Mouse (Mus musculus): ENCODE measurements around the gene Ppp1r9a.

Ppp1r9a gene

GRCm38 (mm10) chr6:4956651-4957050 lies 53.9 kb downstream of the Ppp1r9a start:
- DNase-seq (ENCODE audit: low spot score) = no peak

DNA sequence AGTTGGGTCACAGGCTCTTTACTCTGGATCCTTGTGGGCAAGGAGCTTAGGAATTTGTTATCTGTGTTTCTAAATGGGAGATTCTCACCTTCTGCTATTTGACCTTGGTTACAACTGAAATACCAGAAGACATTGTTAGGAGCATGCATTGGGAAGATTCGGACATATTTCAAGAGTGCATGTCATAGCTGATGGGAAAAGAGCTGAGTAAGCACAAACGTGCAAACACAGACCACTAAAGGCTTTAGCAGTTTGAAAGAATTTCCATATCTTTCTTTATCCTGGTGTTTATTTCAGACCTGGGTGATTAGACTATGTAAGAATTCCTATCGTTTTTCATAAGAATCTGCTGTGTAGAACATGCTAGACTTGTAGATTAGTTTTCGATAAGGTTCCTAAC lies 59.5 kb downstream of the Ppp1r9a start:
- DNase-seq (ENCODE audit: low spot score) = no peak

DNA sequence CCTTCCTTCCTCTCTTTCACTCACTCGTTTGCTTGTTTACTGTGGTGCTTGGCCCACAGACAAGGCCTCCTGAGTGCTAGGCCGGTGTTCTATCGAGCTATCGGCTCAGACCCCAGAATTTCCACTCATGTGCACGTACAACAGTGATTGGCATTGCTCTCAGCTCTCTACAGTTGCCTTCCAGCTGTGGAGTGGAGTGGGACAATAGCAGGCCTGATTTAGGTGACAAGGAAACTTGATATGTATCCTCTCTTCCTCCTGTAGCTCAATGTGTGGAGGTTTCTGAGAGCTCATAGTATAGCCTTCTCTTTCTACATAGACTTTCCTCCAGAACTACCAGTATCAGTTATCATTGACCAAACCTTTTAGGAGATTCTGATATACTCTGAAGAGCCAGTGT lies 60.3 kb downstream of the Ppp1r9a start:
- DNase-seq (ENCODE audit: low spot score) = no peak

GRCm38 (mm10) chr6:4967236-4967635 lies 64.5 kb downstream of the Ppp1r9a start:
- DNase-seq (ENCODE audit: low spot score) = no peak

GRCm38 (mm10) chr6:4971229-4971628 lies 68.5 kb downstream of the Ppp1r9a start:
- DNase-seq (ENCODE audit: low spot score) = no peak

- DNase-seq (ENCODE audit: low spot score) = no peak
Observed at GRCm38 (mm10) chr6:4972808-4973207, 70.1 kb downstream of the Ppp1r9a start.

GRCm38 (mm10) chr6:4973337-4973736 lies 70.6 kb downstream of the Ppp1r9a start:
- DNase-seq (ENCODE audit: low spot score) = no peak

DNA sequence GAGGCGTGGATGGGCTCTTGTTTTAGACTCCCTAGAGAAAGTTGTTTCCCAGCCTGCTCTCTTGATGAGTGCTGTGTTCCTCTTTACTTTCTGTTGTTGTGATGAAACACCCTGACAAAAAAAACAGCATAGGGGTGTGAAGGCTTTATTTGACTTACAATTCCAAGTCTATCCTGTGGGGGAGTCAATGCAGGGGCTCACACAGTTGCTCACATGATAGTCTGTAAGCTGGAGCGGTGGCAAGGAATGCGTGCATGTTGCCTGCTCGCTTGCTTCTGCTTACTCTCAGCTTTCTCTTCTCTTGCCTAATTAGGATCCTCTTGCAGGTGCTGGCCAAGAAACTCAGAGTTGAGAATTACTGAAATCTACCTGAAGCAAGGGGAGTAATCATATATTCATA lies 74.8 kb downstream of the Ppp1r9a start:
- no peak for DNase-seq (ENCODE audit: low spot score)

DNA sequence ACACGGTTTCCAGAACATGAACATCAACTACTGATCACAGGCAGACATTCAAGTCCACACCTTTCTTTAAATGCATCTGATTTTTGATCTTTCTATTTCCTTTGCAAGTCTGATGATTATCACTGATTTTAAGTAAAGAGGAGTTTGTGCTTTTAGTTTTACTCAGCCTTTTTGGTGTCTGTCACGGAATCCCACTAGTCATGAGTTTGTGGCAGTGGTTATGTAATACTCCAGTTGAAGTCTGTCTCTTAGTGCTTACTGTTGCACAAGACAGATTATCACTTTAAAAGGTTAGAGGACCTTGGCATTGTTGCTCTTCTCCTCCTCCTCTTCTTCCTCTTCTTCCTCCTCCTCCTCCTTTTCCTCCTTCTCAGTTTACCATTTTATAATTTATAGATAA lies 75.5 kb downstream of the Ppp1r9a start:
- no peak for DNase-seq (ENCODE audit: low spot score)

DNA sequence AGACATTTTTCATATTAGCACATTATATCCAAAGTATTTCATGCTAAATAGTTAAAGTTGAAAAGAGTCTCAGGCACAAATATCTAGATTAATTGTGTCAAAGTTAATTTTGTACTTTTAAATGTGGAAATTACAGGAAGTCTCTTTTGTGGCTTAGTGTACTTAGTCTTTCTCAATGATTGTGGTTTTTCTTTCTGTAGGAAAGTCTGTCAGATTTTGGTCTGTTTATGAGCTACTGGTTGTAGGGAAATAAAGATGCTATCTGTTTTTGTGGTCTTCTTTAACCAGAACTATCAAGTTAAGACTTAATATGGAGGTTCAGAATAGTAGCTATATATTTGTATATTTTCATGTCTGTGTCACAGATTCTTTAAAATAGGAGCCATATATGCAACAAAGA lies 76.2 kb downstream of the Ppp1r9a start:
- DNase-seq (ENCODE audit: low spot score) = no peak

- DNase-seq (ENCODE audit: low spot score) = no peak
Observed at GRCm38 (mm10) chr6:4980113-4980512, 77.4 kb downstream of the Ppp1r9a start.

GRCm38 (mm10) chr6:4982686-4983162 lies 80.0 kb downstream of the Ppp1r9a start:
- DNase-seq (ENCODE audit: low spot score) = no peak

DNA sequence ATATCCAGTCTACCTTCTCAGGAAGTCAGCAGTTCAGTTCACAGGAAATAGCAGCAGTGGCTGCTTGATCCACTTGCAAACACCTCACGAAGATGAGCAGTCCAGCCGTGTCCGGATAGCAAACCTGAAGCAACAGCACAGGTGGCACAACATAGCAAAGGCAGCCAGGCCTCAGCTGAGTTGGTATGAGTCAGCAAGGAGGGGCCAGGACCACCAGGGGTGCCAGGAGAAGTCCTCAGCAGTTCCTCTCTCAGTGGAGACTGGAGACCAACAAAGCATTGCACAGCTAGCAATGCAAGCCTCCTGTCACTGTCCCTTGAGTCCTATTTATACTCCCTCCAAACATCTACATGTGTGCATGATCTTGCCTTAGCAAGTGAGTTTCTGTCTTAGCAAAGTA lies 83.0 kb downstream of the Ppp1r9a start:
- no peak for DNase-seq (ENCODE audit: low spot score)

DNA sequence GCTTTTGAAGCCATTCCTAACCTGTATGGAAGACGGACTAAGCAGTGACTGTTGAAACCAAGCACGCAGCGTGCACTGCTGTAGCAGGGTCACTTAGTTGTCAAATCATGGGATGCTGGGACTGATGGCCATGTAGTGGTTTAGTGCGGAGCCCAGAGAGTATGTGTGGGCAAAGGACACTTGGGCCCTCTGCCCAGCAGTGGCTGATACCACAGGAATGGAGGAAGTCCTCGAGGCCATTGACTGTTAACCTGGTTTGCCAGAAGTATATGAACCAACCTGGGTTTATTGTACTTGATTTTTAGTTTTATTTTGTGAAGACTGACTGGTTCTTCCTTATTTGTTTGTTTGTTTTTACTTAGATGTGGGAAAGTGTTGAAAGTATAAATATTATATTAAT lies 84.4 kb downstream of the Ppp1r9a start:
- no peak for DNase-seq (ENCODE audit: low spot score)

DNA sequence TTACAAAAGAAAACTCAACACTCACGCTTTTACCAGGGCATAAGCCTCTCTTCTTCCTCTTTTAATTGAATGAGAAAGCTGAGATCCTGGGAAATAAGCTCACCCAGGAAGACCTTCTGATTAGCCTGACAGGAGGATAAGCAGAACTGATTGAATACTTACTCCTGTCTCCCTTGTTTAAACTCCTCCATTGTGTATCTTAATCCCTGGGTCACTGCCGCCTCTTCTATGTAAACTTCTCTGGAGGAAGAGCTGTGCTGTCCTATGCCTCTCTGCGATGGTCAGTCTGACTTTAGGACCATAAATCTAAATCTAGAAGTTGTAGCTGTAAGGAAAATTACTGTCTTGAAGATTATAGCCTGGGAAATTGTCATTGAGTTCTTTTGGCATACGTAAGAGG lies 86.0 kb downstream of the Ppp1r9a start:
- DNase-seq (ENCODE audit: low spot score) = no peak

DNA sequence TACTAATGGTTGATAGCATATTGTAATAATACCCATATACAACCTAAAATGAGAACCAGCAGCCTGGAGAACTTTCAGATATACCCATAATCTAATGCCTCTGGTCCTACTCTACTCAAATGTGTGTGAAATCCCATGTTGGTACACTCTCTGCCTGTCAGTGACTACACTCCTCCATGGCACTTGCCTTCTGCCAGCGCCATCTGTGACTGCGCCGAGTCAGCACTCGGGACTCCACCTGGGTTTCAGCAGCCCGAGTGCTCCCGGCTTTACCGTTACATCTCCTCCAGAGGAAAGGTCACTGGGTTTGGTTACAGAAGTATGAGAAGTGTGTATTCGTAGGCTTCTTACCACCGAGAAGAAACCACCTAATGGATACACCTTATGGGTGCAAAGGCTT lies 89.6 kb downstream of the Ppp1r9a start:
- no peak for DNase-seq (ENCODE audit: low spot score)

DNA sequence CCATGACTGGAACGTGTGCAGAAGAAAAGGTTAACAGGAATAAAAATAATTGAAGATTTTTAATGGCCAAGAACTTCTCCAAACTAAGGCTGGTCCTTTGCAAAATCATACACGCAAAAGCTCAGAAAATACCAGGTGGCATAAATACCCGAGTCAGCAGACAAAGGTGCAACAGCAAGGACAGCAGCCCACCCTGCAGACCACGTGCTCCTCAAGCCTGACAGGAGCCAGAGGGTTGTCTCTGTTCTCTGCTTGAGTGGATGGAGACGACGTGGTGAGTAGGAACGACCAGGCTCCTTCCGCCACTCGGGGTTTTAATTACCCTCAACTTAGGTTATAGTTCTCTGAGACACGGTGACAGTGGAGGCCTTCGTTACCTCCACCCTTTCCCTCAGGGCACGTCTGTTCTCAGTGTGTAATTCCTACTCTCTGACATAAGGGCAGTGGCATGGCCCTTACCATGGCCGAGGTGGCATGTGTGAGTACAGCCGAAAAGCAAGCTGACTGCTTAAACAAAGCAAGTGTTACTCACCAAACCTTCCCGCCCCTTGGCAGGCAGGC lies 91.0 kb downstream of the Ppp1r9a start:
- no peak for DNase-seq (ENCODE audit: low spot score)

DNA sequence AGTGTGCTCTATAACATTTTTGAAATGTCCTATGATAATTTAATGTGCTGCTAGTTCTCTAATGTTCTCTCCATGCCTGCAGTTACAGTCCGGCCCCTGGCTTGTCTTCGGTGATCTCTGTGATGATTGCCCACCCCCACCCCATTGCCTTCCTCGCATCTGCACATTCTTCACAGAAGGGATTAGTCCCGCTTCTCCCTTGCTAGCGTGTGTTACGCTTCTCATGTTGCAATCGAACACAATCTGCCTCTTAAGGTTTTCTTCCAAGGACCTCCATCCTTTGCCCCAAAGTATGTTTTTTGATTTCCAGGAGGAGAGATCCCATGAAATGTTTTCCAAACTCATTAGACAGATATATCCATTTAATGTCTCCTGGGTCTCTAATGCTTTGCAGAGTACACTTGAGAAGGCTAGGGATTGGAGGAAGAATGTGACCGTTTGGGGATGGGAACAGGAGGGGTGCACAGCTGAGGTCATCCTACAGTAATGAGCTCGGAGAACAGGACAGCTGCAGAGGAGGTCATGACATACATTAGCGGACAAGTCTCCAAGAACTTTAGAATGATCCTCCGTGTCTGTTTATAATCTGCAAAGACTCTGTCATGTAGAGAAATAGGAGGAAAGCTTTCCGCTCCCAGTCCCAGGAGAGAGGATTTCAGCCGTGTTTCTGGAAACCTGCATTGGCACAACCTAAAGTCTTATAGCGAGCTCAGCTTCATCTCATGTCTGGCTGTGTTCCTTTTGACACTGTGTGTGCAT lies 91.6 kb downstream of the Ppp1r9a start:
- no peak for DNase-seq (ENCODE audit: low spot score)

DNA sequence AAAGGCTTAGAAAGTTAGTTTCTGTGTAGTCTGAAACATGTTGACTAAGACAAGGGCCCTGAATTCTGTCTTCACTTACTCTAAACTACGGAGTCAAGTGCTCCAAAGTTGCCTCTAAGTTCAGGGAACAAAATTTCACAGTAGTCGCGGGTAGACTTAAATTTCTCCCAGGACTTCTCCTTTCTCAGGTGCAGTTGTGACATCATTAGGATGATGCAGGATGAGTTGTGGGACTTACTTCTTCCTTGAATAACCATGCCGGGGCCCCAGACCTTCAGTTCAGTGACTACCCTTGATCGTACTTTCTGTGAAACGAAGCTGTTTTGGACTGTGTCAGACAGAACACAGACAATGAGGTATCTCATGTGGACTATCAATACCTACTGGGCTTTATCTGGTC lies 94.9 kb downstream of the Ppp1r9a start:
- DNase-seq (ENCODE audit: low spot score) = no peak

DNA sequence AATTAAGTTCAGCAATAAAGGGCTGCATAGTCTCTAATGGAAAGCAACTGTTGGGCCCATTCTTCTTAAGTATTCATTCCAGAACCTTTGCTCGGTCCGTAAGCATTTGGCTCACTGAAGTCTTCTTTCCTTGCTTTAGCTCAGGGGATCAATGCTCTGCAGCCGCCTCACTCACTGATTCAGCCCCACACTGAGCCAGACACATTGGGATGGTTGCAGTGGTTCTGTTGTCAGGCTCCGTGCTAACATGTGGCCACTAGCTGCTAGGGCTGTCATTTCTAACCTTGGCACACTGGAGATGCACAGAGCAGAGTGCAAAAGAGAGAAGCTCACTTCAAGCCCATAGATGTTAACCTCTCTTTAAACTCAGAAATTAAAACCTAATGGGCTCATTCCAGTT lies 96.2 kb downstream of the Ppp1r9a start:
- no peak for DNase-seq (ENCODE audit: low spot score)

GRCm38 (mm10) chr6:5000788-5001187 lies 98.1 kb downstream of the Ppp1r9a start:
- no peak for DNase-seq (ENCODE audit: low spot score)

GRCm38 (mm10) chr6:5005491-5006275 lies 103.0 kb downstream of the Ppp1r9a start:
- DNase-seq (ENCODE audit: low spot score) = no peak

DNA sequence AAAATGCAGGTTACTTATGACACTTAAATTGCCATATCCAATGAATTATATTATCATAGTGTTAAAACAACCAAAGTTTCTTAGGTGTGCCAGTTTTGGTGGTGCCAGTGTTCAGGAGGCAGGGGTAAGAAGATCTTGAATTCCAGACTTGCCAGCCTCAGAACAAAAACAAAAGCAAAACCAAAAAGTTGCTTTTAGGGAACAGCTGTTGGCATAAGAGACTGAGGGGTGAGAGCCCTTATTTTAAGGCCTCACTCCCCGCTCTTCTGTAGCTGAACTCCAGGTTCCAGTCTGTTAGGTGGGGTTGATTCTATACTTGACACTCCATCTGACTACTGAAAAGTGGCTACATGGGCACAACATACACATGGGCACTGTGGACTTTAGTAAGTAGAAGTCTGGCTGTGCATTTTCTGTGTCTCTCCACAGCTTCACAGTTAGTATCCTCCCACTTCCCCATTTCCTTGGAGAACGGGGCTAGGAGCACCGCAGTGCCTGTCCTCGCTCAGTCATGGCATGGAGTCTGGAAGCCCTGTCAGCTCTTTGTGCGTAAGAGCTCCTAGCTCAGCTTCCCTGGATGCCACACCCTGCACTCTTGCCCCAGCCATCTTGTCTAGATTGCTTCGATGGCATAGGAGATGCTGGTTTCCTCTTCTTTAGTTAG lies 103.7 kb downstream of the Ppp1r9a start:
- no peak for DNase-seq (ENCODE audit: low spot score)
